Mouse (Mus musculus): Measurements from ENCODE around the gene Skp1a. TPM values are rescaled to one million over a fixed set of nuclear protein-coding genes. Genes with fewer than 3 reads are reported as not detected.

The Skp1a gene
- polyA plus RNA-seq, 1 experiment from 2014 or later = 814 TPM

DNA sequence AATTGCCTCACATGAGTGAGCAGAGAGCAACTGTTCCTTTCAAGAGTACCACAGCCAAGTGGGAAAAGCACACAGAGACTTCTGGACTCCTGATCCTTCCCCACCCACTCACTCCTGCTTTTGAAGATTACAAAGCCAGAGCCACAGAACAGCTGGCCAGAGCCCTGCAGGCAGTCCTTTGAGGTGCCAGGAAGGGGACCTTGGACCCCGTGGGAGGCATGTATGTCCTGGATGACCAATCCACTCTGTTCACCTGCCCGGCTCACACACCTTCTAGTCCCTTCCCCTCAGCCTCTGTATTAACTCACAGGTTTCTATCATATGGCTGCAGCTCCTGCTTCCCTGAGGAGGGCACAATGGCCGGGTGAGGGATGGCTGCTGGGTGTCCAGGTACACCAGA, 25.6 kb downstream of the Skp1a start:
- Histone ChIP-seq H3K4me3 (no peak overlapping the region), H3K27ac (no peak overlapping the region), H3K4me1 (peaks cover 6% of the 10 kb centered on the region; the same call in 1 of the 2 replicates), H3K27me3 (no peaks in the 10 kb centered on the region), H3K4me2 (no peak overlapping the region), H3K36me3 (peaks cover 49% of the 10 kb centered on the region), H3K9me3 (no peaks in the 10 kb centered on the region), H3K9ac (no peak overlapping the region)
- ATAC-seq (ENCODE audit: borderline replicate concordance, extremely low read depth, low FRiP score, low TSS enrichment) = no peak
- WGBS = 73% methylated on average over 3 of the region's 3 CpGs

DNA sequence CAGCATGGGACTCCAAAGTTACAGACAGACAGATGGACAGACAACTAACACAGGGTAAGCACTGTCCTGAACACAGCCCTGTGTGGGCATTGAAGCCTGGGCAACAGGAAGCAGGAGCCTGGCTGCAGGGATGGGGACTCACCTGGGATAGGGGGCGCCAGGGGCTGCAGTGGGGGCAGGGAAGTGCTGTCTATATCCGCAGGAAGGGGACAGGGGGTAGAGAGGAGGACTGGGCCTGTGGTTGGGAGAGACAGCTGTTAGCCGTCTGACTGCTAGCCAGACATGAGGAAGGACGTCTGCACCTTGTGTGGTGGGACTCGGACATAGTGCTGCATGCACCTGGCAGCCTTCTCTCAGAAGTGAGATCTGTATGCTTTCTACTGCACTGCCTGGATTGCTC, 26.9 kb downstream of the Skp1a start:
- H3K4me1 ChIP-seq = no peaks in the 10 kb centered on the region
- WGBS = 59% methylated on average over 5 of the region's 5 CpGs
- no peak overlapping the region for H3K9ac ChIP-seq
- H3K9me3 ChIP-seq = no peaks in the 10 kb centered on the region
- peaks cover 49% of the 10 kb centered on the region for H3K36me3 ChIP-seq
- no peak overlapping the region for H3K4me2 ChIP-seq
- no peak overlapping the region for H3K27ac ChIP-seq
- H3K4me3 ChIP-seq = no peak overlapping the region
- ATAC-seq (ENCODE audit: borderline replicate concordance, extremely low read depth, low FRiP score, low TSS enrichment) = no peak
- no peaks in the 10 kb centered on the region for H3K27me3 ChIP-seq

DNA sequence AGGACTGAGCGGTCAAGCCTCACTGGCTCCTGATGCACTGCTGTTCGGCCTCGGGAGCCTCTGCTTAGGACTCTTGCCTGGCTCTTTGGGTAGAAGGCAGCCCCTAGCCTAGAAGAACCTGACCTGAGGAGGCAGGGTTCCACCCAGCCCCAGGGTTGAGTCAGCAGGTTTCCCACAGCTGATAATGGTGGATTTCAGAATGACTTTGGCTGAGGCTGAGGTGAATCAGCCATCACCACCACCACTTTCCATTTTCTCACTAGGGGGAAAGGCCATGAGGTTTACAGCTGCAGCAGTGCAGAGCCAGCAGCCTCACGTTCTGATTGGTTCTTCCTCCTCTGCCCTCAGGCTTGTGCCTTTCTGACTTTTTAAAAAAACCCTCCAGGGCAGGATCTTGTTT, 29.1 kb downstream of the Skp1a start:
- no peak for ATAC-seq (ENCODE audit: borderline replicate concordance, extremely low read depth, low FRiP score, low TSS enrichment)
- no peaks in the 10 kb centered on the region for H3K9me3 ChIP-seq
- H3K4me1 ChIP-seq = peaks cover 12% of the 10 kb centered on the region
- 80% methylated on average over 4 of the region's 4 CpGs for WGBS
- no peak overlapping the region for H3K27ac ChIP-seq
- peaks cover 38% of the 10 kb centered on the region for H3K36me3 ChIP-seq
- H3K4me2 ChIP-seq = no peak overlapping the region
- H3K27me3 ChIP-seq = no peaks in the 10 kb centered on the region
- no peak overlapping the region for H3K9ac ChIP-seq
- H3K4me3 ChIP-seq = no peak overlapping the region

DNA sequence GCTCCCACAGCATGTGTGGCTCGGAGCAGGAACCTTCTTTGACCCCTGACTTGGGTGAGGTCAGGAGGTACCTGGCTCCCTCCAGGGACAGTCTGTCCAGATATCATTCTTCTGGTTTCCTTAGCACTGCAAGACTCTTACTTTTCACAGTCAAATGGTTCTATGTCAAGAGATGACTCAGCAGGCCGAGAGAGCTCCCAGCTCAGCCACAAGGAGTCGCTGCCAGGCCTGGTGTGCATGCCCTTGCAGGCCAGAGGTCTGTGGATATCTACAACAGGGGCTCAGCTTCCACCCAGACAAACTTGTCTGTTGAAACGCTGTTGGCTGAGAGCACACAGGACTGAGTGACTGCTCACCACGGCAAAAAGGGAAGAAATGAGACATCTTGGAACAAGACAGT, 30.1 kb downstream of the Skp1a start:
- WGBS = 43% methylated on average over 5 of the region's 5 CpGs

DNA sequence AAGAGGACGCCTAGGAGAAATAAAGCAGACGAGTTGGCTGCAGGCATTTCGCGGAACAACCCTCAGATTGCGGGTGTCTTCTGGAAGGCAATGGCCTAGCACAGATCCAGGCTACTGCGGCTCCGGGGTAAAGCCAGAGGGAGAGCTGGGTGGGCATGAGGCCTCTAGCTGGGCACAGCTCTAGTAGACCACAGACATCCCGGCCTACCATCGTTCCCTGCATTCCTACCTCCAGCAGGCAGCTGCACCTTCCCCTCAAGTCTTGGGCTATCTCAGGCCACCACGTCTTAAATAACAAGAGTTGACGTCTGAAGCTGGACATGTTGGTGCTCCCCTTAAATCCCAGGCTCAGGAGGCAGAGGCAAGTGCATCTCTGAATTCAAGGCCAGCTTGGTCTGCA, 30.5 kb downstream of the Skp1a start:
- Histone ChIP-seq H3K4me1 (peaks cover 21% of the 10 kb centered on the region), H3K27me3 (no peaks in the 10 kb centered on the region), H3K4me3 (no peak overlapping the region), H3K9me3 (no peaks in the 10 kb centered on the region), H3K27ac (no peak overlapping the region), H3K9ac (no peak overlapping the region), H3K4me2 (no peak overlapping the region), H3K36me3 (peaks cover 26% of the 10 kb centered on the region; the same call in 1 of the 2 replicates)
- ATAC-seq (ENCODE audit: borderline replicate concordance, extremely low read depth, low FRiP score, low TSS enrichment) = no peak
- 90% methylated on average over 11 of the region's 11 CpGs for WGBS

More for the DNA sequence above, 30.1 kb downstream of the Skp1a start:
- H3K4me1 ChIP-seq = peaks cover 21% of the 10 kb centered on the region
- no peaks in the 10 kb centered on the region for H3K9me3 ChIP-seq
- H3K4me2 ChIP-seq = no peak overlapping the region
- no peak for ATAC-seq (ENCODE audit: borderline replicate concordance, extremely low read depth, low FRiP score, low TSS enrichment)
- H3K4me3 ChIP-seq = no peak overlapping the region
- H3K36me3 ChIP-seq = peaks cover 28% of the 10 kb centered on the region; the same call in 1 of the 2 replicates
- no peaks in the 10 kb centered on the region for H3K27me3 ChIP-seq
- no peak overlapping the region for H3K9ac ChIP-seq
- H3K27ac ChIP-seq = no peak overlapping the region

- no peak overlapping the region for H3K9ac ChIP-seq
- 79% methylated on average over 7 of the region's 7 CpGs for WGBS
Observed at GRCm38 (mm10) chr11:52264871-52265270, 33.1 kb downstream of the Skp1a start.

GRCm38 (mm10) chr11:52265616-52266307, 34.0 kb downstream of the Skp1a start:
- WGBS = 31% methylated on average over 12 of the region's 12 CpGs
- ATAC-seq (ENCODE audit: borderline replicate concordance, extremely low read depth, low FRiP score, low TSS enrichment) = no peak
- Histone ChIP-seq H3K9ac (no peak overlapping the region), H3K4me1 (peaks cover 53% of the 10 kb centered on the region), H3K4me2 (peak overlapping the region; percentile 9; the same call in 1 of the 2 replicates), H3K36me3 (0 out of 2 replicates have a peak, but pooled peaks cover 4% of the 10 kb centered on the region), H3K27me3 (no peaks in the 10 kb centered on the region), H3K27ac (peak overlapping the region; percentile 37; the same call in 1 of the 2 replicates), H3K4me3 (no peak overlapping the region), H3K9me3 (no peaks in the 10 kb centered on the region)

More at GRCm38 (mm10) chr11:52264871-52265270, 33.1 kb downstream of the Skp1a start:
- no peak overlapping the region for H3K27ac ChIP-seq
- no peaks in the 10 kb centered on the region for H3K9me3 ChIP-seq
- H3K4me1 ChIP-seq = peaks cover 44% of the 10 kb centered on the region
- no peak overlapping the region for H3K4me2 ChIP-seq
- no peaks in the 10 kb centered on the region for H3K27me3 ChIP-seq
- H3K4me3 ChIP-seq = no peak overlapping the region
- no peak for ATAC-seq (ENCODE audit: borderline replicate concordance, extremely low read depth, low FRiP score, low TSS enrichment)
- H3K36me3 ChIP-seq = 0 out of 2 replicates have a peak, but pooled peaks cover 12% of the 10 kb centered on the region

DNA sequence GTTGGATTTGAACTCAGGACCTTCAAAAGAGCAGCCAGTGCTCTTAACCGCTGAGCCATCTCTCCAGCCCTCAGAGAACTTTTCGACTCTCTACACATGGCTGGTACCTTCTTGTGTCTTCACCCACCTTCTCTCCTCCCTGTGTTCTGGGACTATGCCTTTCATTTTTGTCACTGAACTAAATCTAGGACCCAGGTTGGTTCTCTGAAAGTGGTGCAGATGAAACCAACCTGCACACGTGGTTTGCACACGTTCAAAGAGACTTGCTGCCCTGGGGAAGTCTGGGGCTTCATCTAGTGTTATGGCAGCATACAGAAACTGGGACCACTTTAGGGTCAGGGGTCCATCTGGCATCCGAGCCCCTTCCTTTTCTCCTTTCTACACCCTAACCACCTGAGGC, 35.5 kb downstream of the Skp1a start:
- no peak for ATAC-seq (ENCODE audit: borderline replicate concordance, extremely low read depth, low FRiP score, low TSS enrichment)
- 86% methylated on average over 5 of the region's 5 CpGs for WGBS
- peaks cover 61% of the 10 kb centered on the region for H3K4me1 ChIP-seq
- no peaks in the 10 kb centered on the region for H3K27me3 ChIP-seq
- no peak overlapping the region for H3K27ac ChIP-seq
- H3K4me3 ChIP-seq = no peak overlapping the region
- H3K9me3 ChIP-seq = no peaks in the 10 kb centered on the region
- H3K36me3 ChIP-seq = no peaks in the 10 kb centered on the region
- H3K4me2 ChIP-seq = no peak overlapping the region
- H3K9ac ChIP-seq = no peak overlapping the region

DNA sequence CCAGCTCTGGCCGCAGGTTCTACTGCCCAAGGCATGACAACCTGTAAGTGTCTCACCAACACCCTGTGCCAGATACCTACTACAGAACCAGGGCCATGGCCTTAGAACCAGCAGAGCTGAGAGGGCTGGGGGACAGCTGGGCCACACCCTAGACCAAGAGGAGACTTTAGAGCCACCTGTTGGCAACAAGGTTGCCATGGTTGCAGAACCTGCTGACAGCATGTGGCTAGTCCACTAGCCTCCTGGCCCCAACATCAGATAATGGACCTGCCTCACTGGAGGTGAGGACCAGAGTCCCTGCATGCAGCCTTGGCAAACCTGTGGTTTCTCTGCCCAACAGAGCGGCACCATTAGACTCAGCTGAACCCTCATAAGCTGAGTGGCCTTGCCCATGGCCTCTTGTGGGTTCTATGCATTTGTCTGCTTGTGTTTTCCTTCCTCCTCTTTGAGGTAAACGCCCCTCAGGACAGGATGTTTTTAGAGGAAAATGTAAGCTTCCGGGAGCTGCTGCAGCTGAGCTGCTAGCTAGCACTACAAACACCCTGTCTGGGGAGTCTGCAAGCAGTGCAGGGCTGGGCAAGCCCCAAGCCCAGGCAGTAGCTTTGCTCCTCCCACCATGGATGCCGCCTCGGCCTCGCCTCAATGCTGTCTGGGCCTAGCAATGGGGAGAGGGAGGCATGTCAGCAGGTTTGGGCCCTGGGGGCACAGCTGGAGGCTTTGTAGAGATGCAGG, 36.5 kb downstream of the Skp1a start:
- Histone ChIP-seq H3K9me3 (no peaks in the 10 kb centered on the region), H3K36me3 (no peaks in the 10 kb centered on the region), H3K9ac (no peak overlapping the region), H3K4me2 (0 out of 2 replicates have a peak overlapping the region, but pooled peaks have one; percentile 5), H3K27ac (peak overlapping the region; percentile 79), H3K4me3 (no peak overlapping the region), H3K27me3 (no peaks in the 10 kb centered on the region), H3K4me1 (peaks cover 71% of the 10 kb centered on the region)
- WGBS = 51% methylated on average over 7 of the region's 7 CpGs
- no peak for ATAC-seq (ENCODE audit: borderline replicate concordance, extremely low read depth, low FRiP score, low TSS enrichment)

DNA sequence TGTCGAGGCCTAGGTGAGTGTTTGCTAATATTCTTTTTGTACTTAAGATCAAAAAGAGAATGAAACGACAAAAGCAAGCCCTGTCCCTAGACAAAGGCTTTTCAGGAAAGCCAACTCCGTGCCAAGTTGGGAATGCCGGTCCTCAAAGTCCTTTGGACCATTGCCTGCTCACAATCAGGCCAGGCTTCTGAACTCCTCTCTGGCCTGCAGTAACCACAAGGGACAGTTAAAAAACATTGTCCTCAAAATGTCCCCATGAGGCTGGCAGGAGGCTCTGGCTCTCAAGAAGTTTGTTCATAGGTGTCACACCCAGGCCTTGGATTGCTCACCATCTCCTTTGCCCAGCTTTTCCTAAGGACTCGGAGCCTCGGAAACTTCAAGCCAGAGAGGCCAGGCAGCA, 38.0 kb downstream of the Skp1a start:
- no peaks in the 10 kb centered on the region for H3K36me3 ChIP-seq
- H3K9ac ChIP-seq = no peak overlapping the region
- no peaks in the 10 kb centered on the region for H3K27me3 ChIP-seq
- H3K4me1 ChIP-seq = peaks cover 85% of the 10 kb centered on the region
- H3K9me3 ChIP-seq = no peaks in the 10 kb centered on the region
- no peak overlapping the region for H3K4me2 ChIP-seq
- 51% methylated on average over 6 of the region's 6 CpGs for WGBS
- no peak for ATAC-seq (ENCODE audit: borderline replicate concordance, extremely low read depth, low FRiP score, low TSS enrichment)
- 0 out of 2 replicates have a peak overlapping the region, but pooled peaks have one; percentile 79 for H3K27ac ChIP-seq
- H3K4me3 ChIP-seq = no peak overlapping the region

GRCm38 (mm10) chr11:52271765-52272495, 40.1 kb downstream of the Skp1a start:
- 57% methylated on average over 8 of the region's 8 CpGs for WGBS
- H3K9me3 ChIP-seq = no peaks in the 10 kb centered on the region
- no peak overlapping the region for H3K4me3 ChIP-seq
- no peaks in the 10 kb centered on the region for H3K27me3 ChIP-seq
- H3K4me1 ChIP-seq = peaks cover 66% of the 10 kb centered on the region
- no peaks in the 10 kb centered on the region for H3K36me3 ChIP-seq
- H3K4me2 ChIP-seq = no peak overlapping the region
- peak overlapping the region; percentile 84 for H3K27ac ChIP-seq
- no peak for ATAC-seq (ENCODE audit: borderline replicate concordance, extremely low read depth, low FRiP score, low TSS enrichment)
- H3K9ac ChIP-seq = no peak overlapping the region

Data from lung, embryonic 15.5 days (tissue).